Mouse (Mus musculus) regulatory T cell (primary cell): ENCODE data around the gene Nol12.

ENCODE experiments used
- in situ Hi-C: fragments of 300-600 bp; cut with MboI, MseI; formaldehyde crosslinking; loops from one replicate; pipeline ENCODE4 v1.15.1; 2025; ENCODE audit warnings: high pct_unique_total_duplicates

Gene Nol12

DNA sequence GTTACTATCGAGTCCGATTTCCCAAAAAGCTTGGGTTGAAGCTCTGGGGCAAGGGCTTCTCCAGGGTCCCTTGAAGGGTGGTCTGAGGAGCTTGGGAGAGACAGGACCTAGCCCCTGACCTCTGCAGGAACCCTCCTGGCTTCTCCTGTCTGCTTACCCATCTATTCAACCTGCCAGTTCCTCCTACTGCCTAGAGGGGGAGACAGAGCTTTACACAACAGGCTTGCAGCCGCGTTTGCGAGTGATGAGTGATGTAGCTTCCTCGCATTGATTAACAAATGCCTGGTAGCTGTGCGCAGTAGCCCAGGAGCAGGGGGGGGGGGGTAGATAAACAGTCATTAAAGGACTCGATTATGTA, 19.1 kb upstream of the Nol12 start:
- in situ Hi-C loops: no loop called here

DNA sequence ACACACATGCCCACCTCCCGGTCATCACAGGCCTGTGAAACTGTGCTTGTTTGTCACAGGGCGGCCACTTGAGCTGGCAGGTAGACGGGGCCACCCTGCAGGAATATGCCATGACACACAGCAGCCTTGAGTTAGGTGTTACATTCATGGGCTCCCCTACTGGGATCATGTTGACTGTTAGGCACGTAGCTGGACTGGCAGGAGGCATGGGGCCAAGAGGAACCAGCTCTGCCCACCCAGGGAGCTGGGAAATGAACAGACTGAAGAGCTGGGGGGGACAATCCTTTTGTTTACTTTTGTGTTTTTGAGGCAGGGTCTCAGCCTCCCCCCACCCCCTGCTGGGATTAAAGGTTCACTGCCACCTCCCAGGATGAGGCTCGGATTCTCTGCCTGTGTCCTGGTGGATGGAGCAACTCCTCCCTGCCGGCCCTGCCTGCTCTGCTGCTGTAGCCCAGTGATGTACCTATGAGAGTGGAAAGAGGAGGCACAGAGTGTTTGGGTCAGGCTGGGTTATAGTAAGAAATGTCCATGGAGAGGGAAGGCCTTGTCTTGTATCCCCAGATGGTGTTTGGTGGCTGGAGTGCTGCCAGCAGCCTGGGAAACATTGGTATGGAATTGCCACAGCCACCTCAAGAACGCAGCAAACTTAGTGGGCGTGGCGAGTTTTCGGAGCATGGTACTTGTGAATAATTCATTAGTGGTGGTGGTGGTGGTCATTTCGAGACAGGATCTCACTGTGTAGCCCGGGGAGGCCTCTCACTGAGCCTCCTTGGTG, 18.5 kb upstream of the Nol12 start:
- in situ Hi-C loops: no loop called here

DNA sequence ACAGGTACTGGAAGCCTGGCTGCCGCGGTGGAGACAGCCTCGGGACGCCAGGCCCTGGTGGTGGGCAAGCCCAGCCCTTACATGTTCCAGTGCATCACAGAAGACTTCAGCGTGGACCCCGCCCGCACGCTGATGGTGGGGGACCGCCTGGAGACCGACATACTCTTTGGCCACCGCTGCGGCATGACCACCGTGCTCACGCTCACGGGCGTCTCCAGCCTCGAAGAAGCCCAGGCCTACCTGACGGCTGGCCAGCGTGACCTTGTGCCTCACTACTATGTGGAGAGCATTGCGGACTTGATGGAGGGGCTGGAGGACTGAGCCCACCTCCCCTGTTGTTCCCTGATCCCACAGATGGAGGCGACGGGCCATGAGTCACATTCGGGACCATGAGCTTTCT, 16.6 kb upstream of the Nol12 start:
- in situ Hi-C loops: no loop called here

DNA sequence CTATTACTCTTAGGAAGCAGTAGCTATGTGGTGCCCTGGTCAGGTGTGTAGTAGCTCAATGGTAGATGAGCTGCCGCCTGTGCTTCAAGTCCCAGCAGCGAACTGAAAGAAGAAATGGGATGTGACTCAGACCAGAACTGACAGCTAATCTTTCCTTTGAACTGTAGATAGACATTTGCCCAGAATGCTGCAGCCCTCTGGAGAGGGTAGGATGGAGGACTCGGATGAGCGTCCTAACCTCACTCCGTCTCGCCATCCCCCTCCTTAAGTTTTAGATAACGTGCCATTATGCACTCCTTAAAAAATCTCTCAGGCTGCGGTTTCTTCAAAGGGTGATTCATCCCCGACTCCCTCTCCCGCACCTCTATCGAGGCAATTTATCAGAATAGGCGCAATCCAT, 14.8 kb upstream of the Nol12 start:
- in situ Hi-C loops: no loop called here

DNA sequence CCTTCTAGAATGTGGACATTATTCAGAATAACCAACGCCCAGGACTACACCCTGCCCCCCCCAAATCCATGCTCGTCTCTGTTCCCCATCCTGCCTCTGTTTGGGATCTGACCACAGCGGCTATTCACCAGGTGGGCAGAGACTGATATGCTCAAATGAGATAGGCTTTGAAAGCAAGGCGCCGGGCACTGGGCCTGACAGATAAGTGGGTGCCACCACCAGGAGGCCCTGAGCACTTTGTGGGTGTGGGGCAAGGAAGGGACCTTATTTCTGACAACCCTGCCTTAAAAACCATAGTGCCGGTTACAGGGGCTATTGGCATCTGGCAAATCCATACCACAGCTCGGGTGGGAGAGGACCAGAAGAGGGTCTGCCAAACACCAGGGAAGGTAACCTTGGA, 12.0 kb upstream of the Nol12 start:
- in situ Hi-C loops: no loop called here

DNA sequence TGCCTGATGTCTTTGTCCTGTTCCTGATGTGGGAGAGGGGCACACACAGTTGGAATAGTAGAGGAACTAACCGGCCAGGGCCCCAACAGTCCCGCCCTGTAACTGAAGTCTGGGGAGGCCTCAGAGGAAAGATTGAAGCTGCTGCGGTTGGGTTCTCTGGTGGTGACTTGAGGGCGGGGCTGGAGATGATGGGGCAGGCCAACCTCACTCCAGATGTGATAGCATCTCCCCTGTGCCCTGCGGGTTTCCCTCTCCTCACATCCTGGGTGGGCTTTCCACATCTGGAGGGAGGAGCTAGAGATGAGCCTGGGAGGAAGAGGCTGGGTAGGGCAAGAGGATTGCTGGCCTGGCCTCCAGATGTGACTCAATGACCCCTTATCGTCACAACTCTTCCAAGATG, 11.1 kb upstream of the Nol12 start:
- in situ Hi-C loops: no loop called here

DNA sequence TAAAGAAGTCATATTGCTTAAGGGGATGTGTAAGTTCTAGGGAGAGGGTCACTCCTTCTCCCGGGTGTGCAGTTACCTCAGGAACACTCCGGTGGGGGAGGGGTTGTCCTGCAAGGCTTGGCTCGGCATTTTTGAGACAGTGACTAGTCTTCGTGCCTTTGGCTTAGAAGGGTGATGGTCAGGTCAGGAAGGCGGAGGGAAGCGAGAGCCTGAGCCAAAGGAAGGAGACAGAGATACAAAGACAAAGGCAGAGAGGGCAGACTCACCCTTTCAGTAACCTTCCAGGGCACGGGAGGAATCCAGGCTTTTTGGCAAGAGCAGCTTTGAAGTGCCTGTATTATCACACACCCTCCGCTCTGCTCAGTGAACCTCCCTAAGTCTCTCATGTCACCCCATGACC, 9.6 kb upstream of the Nol12 start:
- in situ Hi-C loops: no loop called here

DNA sequence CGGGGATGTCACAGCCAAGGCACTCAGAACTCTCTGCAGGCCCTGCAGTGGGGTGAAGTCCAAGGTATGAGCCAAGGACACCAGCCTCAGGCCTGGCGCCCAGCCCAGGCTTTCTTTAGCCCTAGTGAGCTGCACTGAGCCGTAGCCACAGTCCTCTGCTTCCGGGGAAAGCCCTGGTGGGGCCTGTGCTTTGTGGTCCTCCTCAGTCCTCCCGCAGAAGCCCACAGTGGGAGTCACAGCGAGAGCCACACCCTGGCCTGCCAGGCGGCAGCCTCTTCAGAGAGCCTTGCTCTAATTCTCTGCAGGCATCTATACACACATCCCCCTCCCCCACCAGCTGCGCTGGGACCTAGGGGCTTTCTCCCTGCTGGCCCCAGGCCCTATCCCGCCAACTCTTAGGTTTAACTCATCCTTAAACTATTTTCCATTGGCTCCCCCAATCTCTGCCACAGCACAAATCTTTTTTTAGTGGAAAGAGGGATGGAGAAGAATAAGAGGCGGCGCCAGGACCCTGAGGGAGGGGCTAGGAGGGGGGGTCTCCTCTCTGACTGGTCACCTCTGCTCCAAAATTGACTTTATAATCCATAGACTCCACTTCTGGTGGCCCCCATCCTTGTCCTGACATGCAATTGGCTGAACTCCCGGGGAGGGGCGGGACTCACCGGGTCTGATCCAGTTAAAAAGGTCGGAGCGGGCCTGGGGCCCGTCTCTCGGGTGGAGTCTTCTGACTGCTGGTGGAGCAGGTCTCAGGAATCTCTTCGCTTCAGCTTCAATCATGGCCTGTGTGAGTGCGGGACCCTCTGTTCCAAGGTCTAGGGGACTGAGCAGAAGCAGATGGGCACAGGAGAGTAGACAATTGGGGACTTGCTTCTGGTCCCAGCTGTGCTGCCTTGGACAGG, 8.5 kb upstream of the Nol12 start, which contains the start of gene Lgals1:
Gene Lgals1 (plus strand): TSS at position 705 of the 899 bp plus-strand sequence.
- in situ Hi-C loops: no loop called here

DNA sequence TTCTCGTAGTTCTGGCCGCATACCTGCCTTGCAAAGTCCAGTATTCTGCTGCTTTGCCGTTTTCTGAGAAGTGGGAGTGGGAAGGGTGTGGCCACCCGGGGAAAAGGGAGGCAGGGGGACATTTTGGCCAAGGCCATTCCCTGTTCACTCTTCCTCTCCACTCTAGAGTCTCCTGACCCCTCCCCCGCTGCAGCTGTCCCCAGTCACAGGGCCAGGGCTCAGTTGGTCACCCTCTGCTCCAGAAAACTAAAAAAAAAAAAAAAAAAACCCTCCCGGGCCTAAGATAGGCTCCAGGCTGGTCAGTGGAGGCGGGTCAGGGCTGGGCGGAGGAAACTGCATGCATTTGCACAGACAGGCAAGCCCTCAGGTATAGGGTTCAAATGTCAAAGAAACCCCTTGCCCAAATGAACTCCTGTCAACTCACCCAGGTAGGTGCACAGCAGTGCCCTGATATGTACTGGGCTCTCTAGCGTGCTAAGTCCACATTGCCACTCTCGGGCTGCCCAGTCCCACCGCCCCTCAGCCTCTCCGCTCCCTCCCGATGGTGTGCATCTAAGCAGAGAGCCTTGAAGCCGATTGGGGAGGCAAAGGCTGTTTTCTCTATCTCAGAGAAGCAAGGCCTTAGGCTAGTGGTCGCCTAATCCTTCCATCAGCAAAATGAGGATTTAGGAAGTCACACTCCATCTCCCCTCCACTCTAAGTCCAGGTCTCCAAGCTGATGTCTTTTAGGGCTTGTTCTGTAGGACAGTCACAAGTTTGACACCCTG, 7.5 kb upstream of the Nol12 start:
- in situ Hi-C loops: no loop called here

DNA sequence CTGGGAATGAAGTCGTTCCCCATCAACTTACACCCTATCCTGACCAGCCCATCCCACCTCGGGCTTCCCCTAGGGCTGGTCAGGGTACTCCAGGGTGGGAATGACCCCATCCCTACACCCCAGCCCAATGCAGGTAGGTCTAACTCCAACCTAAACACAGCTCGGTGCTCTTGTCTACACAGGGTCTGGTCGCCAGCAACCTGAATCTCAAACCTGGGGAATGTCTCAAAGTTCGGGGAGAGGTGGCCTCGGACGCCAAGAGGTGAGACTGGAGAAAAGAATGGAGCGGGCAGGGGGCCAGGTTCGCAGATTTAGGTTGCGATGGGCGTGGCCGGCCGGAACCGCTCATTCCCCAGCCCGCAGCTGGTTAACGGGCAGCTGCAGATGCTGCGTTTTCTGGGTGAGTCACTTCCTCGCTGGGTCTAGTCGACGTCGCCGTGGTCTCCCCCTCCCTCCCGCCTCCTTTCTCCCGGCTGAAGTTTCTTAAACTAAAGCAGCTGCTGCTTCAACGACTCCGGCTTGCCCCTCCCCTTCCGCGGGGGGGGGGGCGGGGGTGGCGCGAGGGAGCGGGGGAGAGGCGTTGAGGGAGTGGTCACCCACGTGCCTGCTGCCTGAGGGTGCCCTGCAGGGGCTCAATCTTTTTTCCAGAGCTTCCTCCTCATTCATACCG, 6.8 kb upstream of the Nol12 start:
- in situ Hi-C loops: no loop called here

DNA sequence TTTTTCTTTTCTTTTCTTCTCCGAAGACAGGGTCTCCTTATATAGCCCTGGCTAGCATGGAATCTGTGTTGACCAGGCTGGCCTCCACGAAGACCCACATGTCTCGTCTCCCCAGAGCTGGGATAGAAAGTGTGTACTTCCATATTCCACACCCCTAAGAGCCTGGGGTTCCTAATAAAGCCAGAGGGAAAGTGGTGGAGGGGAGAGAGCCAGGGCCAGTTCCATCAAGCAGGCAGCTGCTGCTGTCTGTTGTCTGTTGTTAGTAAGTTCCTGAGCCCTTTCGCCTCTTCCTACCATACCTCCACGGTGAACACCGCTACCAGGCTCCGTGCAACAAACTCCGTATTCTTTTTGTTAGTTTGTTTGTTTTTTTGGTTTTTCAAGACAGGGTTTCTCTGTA, 6.2 kb upstream of the Nol12 start:
- in situ Hi-C loops: no loop called here

DNA sequence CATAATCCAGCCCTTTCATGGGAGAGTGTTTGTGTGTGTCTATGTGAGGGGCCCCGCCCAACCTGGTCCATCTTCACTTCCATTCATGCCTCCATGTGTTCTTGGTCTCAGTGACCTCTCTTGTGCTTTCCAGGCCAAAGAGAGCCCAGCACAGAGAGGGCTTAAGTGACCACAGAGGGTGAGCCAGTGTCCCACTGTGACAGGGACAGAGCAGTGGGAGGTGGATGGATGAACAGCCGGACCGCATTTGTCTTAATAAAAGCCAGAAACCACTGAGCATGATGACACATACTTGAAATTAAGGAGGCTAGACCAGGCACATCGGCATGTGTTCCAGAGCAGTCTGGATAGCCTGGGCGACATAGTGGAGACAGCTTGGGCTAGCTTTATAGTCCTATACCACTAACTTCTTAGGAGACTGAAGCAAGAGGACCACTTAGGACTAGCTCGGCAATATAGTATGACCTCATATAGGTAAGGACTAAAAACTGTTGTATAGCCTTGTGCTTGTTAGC, 4.5 kb upstream of the Nol12 start:
- in situ Hi-C loops: no loop called here

DNA sequence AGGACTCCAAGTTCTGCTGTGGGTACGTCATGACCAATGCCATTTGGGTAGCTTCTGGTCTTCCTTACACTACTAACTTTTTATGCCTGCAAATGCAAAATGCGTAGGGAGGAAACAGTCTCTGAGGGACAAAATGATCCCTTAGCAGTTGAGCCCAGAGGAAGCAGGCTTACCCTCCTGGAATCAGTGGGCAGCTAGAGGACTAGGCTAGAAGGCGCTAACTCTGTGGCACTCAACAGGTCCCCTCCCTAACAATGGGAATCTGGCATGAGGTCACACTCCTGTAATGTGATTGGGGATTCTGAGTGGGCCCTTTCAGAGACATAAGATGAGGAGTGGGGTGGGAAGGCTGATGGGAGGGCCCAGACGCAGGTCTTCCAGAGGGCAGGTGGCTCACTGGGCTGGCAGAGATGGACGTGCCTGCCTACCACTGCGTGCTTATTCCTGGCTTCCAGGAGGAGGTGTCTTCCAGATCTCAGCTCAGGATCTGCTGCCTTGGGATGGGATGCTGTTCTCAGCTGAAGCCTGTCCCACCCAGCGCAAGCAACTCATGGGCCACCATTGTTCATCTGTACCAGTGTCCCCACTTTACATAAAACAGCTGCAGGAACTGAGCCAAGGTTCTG, 3.8 kb upstream of the Nol12 start:
- in situ Hi-C loops: no loop called here

DNA sequence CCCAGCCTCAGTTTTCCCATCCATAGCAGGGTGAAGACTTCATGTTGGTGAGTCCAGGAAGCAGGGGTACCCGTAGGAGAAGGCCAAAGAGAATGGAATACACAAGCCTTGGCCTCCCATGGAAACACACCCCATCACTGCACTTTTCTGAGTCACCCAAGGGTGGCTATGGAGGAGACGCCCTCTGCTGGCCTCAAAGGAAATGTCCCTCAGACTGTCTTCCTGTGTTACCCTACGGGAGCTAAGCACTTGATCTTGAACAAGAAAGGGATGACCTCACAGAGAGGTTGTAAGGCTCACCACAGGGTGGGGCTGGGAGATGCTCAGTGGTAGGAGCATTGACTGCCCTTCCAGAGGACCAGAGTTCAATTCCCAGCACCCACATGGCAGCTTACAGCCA, 3.2 kb upstream of the Nol12 start:
- in situ Hi-C loops: no loop called here

DNA sequence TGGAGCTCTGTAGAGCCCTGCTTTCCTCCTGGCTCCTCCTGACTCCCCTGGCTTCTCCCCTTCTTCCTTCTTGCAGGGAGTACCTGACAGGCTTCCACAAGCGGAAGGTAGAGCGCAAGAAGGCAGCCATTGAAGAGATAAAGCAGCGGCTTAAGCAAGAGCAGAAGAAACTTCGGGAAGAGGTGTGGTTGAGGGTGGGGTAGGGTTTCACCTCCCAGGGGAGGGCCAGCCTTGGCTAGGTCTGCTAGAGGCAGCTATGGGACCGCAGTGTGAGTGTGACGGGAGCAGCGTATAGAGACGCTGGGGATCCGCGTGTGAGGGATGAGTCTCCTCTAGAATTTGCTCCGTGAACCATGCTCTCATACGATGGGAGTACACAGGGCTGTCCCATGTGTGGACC, 1.7 kb downstream of the Nol12 start:
- in situ Hi-C loops: no loop called here

DNA sequence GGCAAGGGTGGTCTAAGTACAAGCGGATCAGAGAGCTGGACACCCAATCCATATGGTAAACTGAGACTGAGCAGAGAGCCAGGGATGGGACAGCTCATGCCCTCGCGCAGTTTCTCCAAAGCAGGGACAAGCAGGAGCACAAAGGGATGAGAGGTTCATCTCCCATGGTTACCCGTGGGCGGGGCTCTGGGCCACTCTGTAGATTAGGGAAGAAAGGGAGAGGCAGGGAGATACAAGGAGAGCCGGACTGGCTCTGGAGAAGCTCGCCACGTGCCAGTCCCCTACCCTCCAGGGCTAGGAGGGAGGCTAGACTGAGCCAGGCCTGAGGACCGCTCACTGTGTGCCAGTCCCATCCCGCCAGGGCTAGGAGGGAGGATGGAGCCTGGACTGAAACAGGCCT, 2.6 kb downstream of the Nol12 start:
- in situ Hi-C loops: no loop called here

DNA sequence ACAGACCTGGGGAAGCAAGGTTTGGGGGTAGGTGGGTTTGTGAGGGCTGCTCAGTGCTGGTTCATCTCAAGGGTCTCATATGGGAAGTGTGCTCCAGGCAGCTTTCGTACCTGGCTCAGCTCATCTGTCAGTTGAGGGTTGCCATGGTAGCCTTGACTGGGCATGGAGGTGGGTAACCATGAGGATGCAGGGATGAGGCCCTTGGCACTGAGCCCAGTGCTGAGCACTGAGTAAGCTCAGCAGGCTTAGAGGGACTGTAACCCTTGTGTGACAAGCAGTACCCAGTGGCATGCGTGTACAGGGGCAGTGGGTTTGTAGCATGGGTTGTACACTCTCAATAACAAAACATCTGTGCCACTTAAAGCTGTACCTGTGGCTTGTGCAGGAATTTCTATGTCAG, 3.2 kb downstream of the Nol12 start:
- in situ Hi-C loops: no loop called here

DNA sequence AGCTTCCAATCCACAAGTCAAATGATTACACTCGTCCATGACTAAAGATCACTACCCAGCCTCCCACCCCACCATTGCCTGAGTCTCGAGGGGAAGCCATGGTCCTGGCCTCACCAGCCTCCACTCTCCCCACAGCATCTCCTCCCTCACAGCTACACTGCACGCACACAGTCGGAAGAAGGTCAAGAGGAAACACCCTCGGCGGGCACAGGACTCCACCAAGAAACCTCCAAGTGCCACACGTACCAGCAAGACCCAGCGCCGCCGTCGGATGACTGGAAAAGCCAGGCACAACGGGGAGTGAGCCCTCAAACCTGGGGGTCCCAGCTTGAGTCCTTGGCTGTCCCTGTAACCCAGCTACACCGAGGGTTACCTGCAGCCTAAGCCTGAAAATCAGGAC, 5.6 kb downstream of the Nol12 start:
- in situ Hi-C loops: no loop called here

DNA sequence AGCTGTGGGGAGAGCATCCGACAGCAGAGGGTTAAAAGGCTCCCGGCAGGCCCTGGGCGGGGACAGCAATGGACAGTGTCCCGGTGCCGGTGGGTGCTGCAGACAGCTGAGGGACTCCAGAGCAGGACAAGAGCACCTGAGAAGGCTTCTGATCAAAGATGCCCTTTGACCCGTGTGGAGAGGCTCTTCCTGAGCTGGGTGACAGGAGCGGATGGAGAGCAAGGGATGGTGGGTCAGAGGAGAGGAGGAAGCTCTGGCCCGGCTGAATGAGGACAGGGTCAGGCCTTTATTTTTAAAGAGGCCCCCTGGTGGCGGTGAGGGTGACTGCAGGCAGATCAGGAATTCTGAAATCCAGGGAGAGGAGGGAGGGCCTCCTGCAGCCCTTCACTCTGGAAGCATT, 7.9 kb downstream of the Nol12 start:
- in situ Hi-C loops: no loop called here

DNA sequence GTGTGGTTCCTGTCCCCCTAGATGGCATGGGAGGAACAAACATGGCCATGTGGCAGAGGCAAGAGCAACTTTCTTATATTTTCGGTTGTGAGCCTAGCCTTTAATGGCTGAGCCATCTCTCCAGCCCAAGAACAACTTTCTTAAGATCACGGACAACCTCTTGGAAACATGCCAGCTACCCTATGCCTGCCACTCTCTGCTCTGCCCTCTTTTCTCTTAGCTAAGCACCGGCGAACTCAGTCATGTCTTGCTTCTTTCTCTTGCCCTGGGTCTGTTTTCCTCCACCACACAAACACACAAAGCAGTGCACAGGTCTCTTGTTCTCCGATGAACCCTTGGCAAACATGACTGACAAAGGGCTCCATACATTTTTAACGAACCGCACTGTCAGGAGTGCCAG, 11.5 kb downstream of the Nol12 start:
- in situ Hi-C loops: no loop called here

DNA sequence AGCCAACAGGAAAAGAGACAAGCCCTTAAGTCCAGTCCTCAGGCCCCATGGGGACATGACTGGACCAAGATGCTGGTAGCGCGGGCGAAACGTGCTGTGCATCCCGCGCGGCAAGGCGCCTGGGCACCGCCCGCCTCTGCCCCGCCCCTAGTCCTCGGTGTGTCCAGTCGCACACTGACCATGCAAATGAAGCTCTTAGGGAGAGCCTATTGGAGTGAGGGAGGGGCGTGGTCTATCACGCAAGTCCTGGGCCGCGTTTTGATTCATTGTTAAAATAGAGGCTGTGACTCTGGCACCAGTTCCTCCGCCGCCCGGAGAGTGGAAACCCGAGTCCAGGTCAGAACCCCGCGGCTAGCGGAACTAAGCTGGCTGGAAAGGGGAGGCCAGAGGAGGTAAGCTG, 12.9 kb downstream of the Nol12 start, which contains the start of gene Triobp:
Gene Triobp (plus strand): TSS at position 68 of the 400 bp plus-strand sequence.
- in situ Hi-C loops: no loop called here
